Mouse (Mus musculus): ENCODE measurements around the gene Ank3.

Ank3 gene

DNA sequence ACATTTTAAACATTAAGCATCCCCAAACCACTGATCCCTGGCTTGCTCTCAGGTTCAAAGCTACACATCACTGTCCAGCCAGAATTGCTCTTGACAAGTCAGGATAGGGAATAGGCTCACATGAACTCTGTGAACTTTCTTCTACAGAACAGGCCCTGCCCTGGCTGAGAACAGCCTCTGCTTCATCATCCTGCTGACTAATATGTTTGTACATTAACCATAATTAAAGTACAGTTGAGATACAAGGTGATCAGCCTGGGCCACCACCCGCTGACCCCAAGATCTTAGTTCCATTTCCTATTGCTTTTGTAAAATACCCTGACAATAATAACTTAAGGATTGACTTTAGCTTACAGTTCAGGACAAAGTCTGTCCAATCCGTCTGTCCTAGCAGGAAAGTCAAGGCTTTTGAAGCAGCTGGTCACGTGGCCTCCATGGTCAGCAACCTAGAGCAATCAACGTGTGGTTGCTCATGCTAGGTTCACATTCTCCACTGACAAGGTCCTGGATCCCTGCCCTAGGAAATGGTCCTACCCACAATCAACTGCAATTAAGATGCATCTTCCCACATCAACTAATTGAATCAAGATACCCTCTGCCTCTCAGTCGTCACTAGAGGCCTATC is 538.0 kb downstream of the Ank3 start:
- DNase-seq (ENCODE audit: low read depth) = no peak

DNA sequence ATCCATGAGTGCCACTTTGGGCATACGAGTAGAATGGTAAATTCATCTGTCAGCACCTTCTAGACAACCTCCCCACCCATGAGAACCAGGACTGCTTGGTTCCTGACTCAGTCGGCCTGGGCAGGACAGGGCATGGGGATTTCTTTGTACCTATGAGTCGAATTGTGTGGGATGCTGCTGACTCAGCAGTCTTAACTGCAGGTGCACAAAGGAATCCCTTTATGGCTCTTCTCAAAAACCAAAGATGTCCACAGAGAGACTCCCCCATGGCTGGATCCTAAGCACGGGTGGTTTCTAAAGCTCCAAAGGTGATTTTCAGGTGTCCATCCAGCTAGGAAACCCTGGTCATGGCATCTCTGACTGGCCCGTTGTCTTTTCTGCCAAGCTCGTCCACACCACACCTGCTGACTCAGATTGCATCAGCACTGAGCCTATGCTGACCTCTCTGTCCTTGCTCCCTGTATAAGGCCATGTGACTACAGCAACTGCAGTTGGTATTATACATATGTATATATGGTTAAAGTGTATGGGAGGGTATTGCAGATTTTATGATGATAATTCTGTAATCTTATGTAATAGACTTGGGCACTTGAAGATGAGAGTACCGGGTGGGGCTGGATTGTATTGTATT is 538.8 kb downstream of the Ank3 start:
- DNase-seq (ENCODE audit: low read depth) = no peak

DNA sequence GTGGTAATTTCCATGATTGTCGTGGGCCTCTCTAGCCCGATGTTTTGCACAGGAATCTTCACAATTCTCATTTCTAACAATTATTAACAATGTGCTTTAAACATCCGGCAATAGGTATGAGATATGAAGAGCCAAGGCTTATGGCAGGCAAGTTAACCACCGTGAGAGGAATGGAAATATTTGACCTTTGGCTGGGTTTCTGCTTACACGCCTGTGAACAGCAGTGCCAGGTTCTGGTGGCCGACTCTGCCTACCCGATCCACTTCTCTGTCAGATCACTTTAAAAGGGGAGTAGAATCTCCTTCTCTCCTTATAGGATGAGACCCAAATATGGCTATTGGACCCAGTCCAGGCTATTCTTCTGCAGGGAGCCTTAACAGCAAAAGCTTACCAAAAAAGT is 540.6 kb downstream of the Ank3 start:
- DNase-seq (ENCODE audit: low read depth) = no peak

DNA sequence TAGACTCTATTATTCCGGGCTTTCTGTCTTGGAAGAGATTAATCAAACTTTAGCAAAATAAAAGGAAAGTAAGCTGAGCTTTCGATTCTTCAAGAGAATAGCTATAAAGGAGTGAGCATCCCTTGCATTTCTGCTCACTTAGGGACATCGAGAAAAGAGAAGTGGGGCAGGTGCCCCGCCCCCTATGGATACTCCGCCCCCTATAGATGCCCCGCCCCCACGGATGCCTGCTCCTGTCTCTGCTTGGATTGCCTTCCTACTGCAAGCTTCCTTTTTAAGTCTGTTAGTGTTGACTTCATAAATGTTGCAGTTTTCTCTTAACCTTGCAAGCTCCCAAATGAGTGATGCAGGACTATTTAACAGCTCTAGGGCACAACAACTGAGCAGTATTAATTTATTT is 541.4 kb downstream of the Ank3 start:
- DNase-seq (ENCODE audit: low read depth) = no peak

DNA sequence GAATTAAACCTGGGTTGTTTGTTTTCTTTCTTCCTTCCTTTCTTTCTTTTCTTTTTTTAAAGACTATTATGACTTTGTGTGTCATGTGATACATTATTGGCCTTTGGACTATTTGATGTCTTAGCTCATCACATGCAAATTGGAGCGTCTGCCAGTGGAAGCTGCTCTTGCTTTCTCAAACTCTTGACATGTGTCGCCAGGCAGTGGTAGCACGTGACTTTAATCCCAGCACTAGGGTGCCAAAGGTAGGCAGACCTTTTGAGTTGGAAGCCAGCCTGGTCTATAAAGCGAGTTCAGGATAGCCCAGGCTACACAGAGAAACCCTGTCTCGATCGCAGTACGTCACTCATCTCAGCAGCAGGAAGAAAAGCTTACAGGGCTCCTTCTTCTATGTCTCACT is 542.4 kb downstream of the Ank3 start:
- DNase-seq (ENCODE audit: low read depth) = no peak

DNA sequence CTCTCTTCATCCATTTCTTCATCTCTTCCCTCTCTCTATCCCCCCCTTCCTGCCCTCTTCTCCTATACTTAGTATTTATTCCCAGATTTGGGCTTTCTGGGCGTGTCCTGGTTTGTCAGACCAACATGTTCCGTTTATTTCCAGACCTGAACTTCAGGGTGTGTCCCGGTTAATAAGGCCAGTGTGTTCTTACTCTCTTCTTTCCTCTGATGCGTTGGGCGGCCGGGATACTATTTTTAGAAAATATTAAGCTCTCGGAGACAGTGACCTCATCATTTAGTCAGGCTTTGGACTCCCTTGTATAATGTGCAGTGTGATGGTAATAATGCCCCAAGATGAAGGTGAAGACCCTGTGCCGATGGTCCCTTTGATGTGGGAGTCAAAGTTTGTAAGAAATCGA is 546.3 kb downstream of the Ank3 start:
- DNase-seq (ENCODE audit: low read depth) = no peak

DNA sequence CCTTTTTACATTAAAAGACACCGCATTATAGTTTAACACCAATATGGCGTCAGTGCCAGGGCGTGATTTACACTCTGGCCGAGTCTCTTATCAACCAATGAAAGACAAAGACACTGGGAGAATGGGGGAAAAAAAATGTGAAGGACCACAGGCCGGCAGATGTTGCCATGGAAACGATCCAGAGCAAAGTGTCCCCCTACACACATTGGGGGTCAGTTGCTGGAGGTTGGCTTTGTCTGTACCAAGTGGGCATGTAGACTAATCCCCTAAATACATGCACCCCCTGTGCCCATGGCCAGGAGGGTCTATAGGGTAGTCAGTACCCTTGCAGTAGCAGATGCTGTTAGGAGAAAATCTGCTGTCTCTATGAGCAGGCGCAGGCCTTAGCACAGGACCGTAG is 547.3 kb downstream of the Ank3 start:
- no peak for DNase-seq (ENCODE audit: low read depth)

DNA sequence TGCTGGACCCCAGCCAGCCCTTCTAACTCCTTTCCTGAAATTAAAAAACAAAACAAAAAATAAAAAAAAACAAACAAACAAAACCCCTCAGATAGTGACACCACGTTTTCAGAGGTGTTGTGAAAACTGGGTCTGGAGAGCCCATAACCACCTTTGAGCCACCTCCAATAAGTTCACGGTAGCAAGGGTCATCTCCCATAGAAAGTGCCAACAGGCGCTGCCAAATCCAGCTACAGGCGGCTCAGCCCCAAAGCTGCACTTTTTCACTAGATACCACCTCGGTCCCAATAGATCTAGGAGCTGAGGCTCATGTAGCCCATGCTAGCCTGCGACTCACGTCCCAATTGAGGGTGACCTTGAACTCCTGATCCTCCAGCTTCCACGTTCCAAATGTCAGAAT is 547.7 kb downstream of the Ank3 start:
- DNase-seq (ENCODE audit: low read depth) = no peak

DNA sequence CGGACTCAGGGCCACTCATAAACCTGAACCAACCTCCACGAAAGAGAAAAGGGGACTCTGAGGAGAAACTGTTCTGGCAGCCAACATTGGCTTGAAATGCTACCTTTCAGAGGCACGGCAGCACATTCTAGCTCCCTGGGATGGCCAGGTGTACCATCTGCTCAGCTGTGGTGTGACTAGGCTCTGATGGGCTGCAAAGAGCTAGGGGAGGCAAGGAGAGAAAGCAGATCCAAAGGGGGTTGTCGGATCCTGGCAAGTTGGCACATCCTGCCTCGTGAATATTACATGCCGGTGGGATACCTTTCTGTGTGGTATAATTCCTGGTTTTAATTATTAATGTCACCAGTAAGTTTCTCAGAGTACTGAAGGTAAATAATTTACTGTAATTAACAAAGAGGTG is 548.5 kb downstream of the Ank3 start:
- DNase-seq (ENCODE audit: low read depth) = no peak

DNA sequence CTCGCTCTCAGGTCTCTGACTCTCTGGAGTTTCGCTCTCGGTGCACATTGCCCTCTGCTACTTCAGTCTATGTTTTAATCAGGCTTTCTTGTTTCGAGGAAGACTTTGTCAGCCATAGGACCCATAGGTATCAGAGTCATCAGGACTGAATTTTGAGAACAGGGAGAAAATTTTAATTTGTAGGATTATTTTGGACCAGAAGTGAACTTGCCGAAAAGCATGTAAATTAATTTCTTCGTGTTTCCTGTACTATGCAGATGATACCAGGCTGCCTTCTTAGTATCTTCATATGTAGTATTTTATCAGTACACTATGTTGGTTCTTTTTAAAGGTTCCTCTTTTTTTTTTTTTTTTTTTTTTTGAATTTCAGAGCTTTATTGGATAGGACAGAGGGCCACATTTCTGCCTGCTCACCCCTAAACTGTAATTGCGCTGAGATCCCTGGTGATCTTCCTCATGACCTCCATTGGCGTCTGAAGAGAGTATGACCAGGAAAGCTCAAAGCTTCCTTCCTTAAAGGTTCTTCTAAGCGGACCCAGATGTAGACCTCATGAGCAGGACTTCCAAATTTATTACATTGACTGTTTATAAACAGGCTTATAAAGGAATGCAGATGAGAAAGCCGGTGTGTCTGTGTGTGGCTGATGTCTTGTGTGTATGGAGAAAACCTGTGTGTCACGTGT is 551.8 kb downstream of the Ank3 start:
- DNase-seq (ENCODE audit: low read depth) = no peak

DNA sequence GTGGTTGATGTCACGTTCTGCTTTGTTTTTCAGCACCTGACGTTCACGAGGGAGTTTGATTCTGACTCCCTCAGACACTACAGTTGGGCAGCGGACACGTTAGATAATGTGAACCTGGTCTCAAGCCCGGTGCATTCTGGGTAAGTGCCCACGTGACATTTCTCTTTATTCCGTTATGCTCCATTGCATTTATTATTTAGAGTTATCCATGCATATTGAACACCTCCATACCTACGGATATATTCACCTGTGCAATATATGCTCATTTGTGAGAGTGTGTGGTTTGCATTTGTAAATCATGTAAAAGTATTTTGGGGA is 552.3 kb downstream of the Ank3 start:
- DNase-seq (ENCODE audit: low read depth) = no peak

DNA sequence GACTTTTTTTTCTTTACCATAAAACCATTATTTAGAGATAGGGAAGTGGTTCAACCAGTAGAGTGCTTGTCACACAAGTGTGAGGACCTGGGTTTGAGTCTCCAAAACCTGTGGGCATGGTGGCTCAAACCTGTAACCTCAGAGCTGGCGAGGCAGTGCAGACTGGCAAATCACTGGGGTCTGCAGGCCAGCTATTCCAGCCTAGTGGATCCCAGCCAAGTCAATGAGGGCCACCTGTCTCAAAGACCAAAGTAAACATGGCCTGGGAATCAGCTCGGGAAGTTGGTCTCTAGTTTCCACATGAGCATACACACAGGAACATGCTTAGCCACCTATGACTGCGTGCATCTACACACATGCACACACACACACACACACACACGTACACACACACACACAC is 552.9 kb downstream of the Ank3 start:
- DNase-seq (ENCODE audit: low read depth) = no peak

DNA sequence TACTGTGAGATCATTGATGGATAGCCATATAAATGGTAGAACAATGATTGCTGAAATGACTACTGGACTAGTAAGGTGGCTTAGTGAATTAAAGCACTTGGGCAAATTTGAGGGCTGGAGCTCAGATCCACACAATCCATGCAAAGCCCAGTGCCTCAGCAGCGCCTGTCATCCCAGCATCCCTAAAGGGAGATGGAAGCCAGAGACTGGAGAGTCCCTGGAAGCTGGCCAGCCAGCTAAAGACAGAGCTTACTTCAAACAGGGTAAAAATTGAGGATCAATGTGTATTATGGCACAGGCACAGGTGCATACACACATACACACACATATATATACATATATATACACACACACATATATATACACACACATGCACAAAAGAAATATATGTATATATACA is 553.7 kb downstream of the Ank3 start:
- DNase-seq (ENCODE audit: low read depth) = no peak

DNA sequence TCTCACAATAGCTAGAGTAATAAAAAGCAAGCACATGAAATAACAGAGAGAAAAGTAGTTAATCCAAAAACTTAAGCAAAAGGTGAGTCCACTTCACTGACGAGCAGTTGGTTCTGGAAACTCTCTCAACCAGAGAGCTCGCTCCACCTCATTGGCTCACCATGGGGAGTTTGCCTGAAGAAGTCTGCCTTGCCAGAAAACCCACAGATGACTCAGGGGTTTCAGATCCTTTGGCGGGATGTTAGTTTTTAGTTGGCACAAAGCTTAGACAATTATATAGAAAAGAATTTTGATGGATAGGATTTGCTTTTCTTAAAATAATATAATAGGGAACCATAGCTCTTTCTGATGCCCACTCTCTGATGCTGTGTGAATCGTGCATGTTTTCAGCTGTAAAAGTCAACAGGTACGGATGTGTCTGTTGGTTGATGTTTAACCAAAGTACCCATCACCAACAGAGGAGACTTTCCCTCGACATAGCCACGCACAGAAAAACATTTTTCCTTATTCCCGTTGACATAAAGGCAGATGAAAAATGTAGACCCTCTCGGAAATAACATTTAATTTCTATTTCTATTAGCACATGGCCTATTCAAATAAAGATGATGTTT is 556.2 kb downstream of the Ank3 start:
- no peak for DNase-seq (ENCODE audit: low read depth)

DNA sequence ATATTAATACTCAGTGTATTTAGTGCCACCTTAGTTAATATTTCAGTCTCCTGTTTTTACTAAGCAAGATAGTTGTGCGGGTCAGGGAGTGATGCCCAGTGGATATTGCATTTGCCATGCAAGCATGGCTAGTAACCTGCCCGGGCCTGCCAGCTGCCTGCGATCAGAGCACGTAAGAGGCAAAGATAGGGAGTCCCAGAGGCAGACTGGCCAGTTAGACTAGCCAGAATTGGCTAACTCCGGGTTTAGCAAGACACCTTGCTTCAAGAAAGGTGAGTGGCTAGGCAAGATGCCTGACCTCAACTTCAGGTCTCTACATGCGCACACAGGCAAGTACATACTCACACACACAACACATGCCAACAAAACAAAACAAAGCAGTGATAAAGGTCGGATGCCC is 563.7 kb downstream of the Ank3 start:
- DNase-seq (ENCODE audit: low read depth) = no peak

DNA sequence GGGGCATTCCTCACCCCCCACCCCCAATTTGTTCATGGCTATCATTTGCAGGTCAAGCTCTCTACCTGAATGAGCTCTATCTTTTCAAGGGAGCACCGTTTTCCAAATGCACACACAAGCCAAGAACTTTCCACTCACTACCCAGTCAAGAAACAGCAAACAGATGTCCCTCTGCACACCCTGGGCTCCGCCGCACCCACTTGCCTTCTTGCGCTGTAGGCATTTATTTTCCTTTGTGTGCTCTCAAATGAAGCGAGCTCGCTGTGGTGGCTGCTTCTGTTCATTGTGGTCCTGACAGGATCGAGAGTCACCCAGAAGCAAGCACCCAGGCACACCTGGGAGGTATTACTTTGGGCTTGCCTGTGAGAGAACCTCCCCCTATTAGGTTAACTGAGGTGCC is 564.4 kb downstream of the Ank3 start:
- no peak for DNase-seq (ENCODE audit: low read depth)

DNA sequence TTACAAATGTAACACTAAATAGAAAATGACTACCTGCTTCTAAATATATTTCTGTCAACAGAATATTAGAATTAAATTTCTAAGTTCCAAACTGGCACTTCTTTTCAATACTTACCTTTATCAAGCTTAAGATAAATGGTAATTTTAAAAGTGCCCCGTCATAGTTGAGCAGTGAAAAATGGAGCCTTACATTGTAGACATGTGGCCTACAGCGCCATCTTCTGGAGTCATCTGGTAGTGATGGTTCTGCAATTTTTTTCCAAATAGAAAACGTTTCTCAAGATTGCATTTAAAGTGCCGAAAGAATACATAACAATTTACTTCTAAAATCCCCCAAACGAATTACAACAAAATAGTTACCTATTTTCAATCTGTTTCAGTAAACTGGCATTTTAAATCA is 566.0 kb downstream of the Ank3 start:
- DNase-seq (ENCODE audit: low read depth) = no peak

DNA sequence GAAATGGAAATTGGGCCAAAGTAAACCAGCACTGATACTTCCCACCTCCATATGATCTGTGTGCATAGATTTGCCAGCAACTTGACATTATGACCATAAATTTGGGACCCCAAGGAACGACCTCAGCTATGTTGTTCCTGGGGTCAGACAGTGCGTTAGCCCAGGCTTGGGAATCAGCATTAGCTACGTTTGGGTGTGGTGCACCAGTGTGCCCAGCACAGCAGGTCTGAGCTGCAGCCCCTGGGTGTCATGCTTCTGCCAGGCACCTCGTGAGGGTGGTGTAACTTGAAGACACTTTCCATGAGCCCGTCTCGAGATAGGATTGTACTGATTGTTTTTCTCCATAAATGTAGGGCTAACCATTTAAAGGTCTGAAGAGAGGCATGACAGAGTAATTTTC is 566.5 kb downstream of the Ank3 start:
- no peak for DNase-seq (ENCODE audit: low read depth)

DNA sequence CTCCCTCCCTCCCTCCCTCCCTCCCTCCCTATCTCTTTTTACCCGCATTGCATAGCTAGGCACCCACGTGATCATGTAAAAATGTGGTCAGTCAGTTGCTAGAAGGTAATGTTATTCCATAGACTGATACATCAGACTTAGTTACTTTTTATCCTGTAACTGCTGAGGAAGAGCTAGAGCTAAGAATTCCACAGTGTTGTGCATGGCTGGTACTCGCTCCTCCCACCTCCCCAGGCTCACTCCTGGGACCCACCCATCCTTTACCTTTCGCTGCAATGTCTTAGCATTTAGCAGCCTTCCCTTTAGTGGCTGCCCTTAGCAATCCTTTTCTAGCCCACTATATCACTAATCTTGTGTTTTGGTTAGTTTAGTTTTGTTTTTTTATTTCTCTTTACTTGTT is 569.4 kb downstream of the Ank3 start:
- DNase-seq (ENCODE audit: low read depth) = no peak

DNA sequence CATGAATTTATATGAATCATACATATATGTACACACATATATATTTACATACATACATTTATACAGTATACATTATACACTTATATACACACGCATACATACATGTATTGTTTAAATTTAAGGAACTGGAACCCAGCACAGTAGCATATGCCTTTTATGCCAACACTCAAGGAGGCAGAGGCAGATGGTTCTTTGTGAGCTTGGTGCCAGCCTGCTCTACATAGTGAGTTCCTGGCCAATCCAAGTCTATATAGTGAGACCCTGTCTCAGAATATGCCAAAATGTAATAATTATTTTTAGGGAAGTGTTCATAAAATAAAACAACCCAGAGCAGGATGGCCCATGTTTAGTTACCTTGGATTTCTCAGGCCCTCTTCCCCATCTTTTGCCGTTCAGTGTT is 581.1 kb downstream of the Ank3 start:
- no peak for DNase-seq (ENCODE audit: low read depth)

DNA sequence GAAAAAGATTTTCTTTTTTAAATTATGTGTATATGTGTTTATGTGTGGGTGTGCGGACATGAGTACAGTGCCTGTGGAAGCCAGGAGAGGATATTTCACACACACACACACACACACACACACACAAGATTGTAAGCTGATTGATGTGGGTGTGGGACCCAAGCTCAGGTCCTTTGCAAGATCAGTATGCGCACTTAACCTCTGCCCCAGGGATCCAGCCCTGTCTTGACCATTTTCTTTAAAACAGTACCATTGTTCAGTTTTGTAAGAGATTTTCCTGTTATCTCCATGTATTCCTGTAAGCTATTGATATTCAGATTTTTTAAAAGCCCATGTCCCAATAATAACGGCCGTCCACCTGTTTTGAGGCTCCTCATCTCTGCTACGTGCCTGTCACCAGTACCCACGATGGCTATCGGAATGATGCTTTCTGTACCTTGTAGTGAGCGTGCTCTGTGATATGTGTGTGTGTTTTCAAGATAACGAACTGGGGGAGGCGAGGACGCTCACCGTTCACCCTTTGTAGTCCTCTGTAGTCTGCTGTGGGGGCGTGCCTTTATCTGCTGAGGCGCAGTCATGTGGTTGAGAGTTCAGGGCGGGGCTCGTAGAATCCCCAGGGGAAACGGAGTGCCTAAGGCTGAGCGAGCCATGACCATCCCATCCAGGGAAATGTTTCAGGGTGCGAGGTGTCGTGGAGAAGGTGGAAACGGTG is 583.0 kb downstream of the Ank3 start:
- no peak for DNase-seq (ENCODE audit: low read depth)

DNA sequence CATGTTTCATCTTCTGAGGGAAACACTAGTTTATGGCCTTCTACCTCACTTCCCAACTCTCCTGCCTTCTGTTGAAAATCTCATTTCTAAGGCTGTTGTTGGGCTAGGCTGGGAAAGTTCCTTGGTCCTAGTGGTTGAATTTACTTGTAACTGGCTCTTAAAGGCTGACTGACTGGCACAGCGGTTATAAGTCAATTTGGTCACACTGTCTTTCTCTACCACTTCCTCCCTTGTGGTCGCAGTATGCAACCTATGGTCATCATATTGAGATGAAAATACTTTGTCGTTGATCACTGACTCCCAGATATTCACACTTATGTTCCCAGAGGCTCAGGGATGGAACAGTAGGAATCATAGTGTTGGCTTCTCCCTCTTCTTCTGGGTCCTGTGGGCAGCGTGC is 584.1 kb downstream of the Ank3 start:
- no peak for DNase-seq (ENCODE audit: low read depth)

DNA sequence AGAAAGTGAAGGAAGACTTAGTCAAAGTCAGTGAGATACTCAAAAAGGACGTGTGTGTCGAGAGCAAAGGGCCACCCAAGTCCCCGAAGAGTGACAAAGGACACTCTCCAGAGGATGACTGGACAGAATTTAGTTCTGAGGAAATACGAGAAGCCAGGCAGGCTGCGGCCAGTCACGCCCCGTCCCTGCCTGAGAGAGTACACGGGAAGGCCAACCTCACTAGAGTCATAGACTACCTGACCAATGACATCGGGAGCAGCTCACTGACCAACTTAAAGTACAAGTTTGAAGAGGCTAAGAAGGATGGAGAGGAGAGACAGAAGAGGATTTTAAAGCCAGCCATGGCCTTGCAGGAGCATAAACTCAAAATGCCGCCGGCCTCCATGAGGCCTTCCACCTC is 588.9 kb downstream of the Ank3 start:
- no peak for DNase-seq (ENCODE audit: low read depth)

Data from naive thymus-derived CD4-positive, alpha-beta T cell, adult 2 months (primary cell).